Mouse (Mus musculus) thymus, adult 2 months (tissue): ENCODE data around the gene 1810046K07Rik.

Experiments
- CTCF ChIP-seq: fragments of 200-500 bp; IDR thresholded peaks from 2 replicates; pipeline ENCODE4 v1.5.1; 2012; ENCODE audit warnings: mild to moderate bottlenecking, control low read depth, low read length, moderate library complexity, borderline replicate concordance; ENCODE audit not compliant: control insufficient read depth, poor library complexity, insufficient read depth; ENCODE audit errors: extremely low read depth
- POLR2A ChIP-seq: fragments of 200-500 bp; IDR thresholded peaks from 2 replicates; pipeline ENCODE4 v1.6.1; 2012; ENCODE audit warnings: mild to moderate bottlenecking, low read length, control low read depth, moderate library complexity; ENCODE audit not compliant: control insufficient read depth, poor library complexity, insufficient read depth; ENCODE audit errors: extremely low read depth

DNA sequence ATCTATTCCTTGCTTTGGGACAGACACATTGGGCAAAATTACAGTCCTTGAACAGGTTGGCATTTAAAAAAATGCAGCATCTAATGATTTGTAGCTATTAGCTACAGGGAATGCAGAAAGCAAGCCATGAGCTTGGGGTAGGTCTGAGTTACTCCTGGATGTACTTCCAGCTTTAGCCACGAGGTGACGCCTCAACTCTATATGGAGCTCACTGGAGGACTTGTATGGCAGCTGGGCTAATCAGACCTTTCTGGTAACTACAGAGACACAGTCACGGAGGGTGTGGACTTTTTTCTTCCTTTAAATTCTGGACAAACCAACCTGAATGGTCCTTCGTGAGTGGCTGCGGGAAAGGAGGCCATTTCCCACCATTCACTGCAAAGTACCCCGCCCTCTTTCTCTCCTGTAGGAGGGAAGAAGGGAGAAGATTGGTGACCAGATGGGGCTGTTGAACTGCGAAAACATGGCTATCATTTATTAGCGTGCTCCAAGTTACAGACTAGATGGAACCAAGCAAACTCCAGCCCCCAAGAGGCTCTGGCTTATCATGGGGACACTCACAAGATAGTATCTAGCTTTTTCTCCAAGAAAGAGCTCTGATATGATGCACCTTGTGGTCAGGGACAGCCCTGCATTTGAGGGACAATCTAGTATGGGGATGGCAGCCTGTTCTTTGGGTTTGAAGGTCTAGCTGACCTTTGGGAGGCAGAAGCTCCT is 6.7 kb upstream of the 1810046K07Rik start:
- TF ChIP-seq CTCF (no peak), POLR2A (no peak)
